Comparison of ENCODE assay signal across 18 mouse cellular contexts in the genomic region with DNA sequence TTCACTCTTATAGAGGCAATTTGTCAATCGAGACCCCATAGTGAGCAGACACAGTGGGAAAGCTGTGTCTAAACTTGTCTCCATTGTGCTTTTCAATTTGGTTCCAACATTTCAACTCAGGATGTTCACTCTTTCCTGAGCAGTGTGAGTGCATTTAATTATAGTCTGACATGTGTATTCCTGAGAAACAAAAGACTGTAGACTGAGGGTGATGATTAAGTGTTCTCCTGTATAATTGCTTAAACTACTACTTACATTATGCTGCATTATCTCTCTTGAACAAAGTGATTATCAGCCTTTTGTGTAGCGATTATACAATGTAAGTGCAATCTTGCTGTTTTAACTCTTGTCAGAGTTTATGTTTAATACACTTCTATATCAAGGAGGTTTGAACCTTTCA.
"Had no signal": no experiment of that assay in that cellular context is flagged by ENCODE, and none has a peak within 500 bp of the region (broad histone marks: within the 10 kb centered on the region; RNA-seq: fewer than 3 reads in every experiment).

No protein-coding gene starts in this region.

- H3K27ac ChIP-seq: kidney, postnatal 0 days; layer of hippocampus, adult 2 months; limb, embryonic 10.5 days; limb, embryonic 13.5 days; liver, embryonic 12.5 days; liver, embryonic 15.5 days; lung, embryonic 15.5 days; stomach, embryonic 15.5 days had no signal

- H3K36me3 ChIP-seq: limb, embryonic 10.5 days; limb, embryonic 13.5 days; liver, embryonic 12.5 days; liver, embryonic 15.5 days; lung, embryonic 15.5 days; stomach, embryonic 15.5 days had no signal

- H3K27me3 ChIP-seq: limb, embryonic 13.5 days; liver, embryonic 12.5 days; liver, embryonic 15.5 days; lung, embryonic 15.5 days; stomach, embryonic 15.5 days had no signal

- H3K4me3 ChIP-seq: layer of hippocampus, adult 2 months; limb, embryonic 10.5 days; limb, embryonic 13.5 days; liver, embryonic 12.5 days; liver, embryonic 15.5 days; lung, embryonic 15.5 days; stomach, embryonic 15.5 days had no signal

- H3K9ac ChIP-seq: limb, embryonic 13.5 days; liver, embryonic 12.5 days; liver, embryonic 15.5 days; lung, embryonic 15.5 days; stomach, embryonic 15.5 days had no signal

- H3K4me2 ChIP-seq: limb, embryonic 13.5 days; liver, embryonic 12.5 days; liver, embryonic 15.5 days; lung, embryonic 15.5 days; midbrain, embryonic 11.5 days; stomach, embryonic 15.5 days had no signal

- H3K9me3 ChIP-seq: limb, embryonic 10.5 days; limb, embryonic 13.5 days; liver, embryonic 15.5 days; lung, embryonic 15.5 days; stomach, embryonic 15.5 days had no signal

- H3K4me1 ChIP-seq: limb, embryonic 10.5 days; limb, embryonic 13.5 days; liver, embryonic 12.5 days; liver, embryonic 15.5 days; lung, embryonic 15.5 days; stomach, embryonic 15.5 days had no signal

- DNase-seq: kidney, postnatal 25 days; layer of hippocampus, adult 9-11 months; liver; lung, adult 18-20 months; lung, postnatal 10 days; lung, postnatal 4 days; midbrain, embryonic 14.5 days; thymus, adult 18-20 months; thymus, postnatal 36 days had no signal

- ATAC-seq: liver, embryonic 12.5 days had no signal
